Mouse (Mus musculus): ENCODE measurements at regions not wholly inside any gene's neighbourhood (a gene's known extent, or its start where the extent isn't known, plus 50 kb on each side); places are given as distances from the start of the nearest gene placed in this dataset.

DNA sequence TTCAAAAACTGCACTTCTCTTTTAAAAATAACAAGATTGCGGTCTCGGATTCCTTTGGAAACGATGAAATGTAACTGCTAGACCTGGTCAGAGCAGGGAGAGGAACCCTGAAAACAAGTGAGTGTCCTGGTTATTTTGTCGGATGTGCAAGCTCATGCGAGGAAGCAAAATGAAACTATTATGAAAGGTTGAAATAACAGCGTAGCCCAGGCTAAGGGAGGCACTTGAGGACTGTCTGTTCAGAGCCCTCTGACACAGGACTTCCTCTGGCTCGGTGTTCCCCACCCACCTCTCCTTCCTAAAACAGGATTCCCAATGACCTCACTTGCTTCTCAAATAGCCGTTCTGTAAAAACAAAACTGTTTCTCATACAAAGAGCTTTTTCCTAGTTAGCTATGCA is 51.3 kb upstream of the S1pr1 start:
- Histone ChIP-seq H3K4me3 (ENCODE audit: low read depth, low read length) (peak overlapping the region; percentile 23), H3K27me3 (ENCODE audit: control insufficient read depth, insufficient read depth, low read length) (no peaks in the 10 kb centered on the region), H3K4me1 (ENCODE audit: control insufficient read depth, insufficient read depth) (peaks cover 23% of the 10 kb centered on the region), H3K36me3 (replicated peaks; ENCODE audit: control insufficient read depth, insufficient read depth, low read length) (no peaks in the 10 kb centered on the region), H3K9ac (replicated peaks; ENCODE audit: low read depth, low read length) (peak overlapping the region; percentile 32; the same call in 1 of the 2 replicates), H3K4me2 (ENCODE audit: low read depth, low read length) (peak overlapping the region; percentile 52), H3K27ac (ENCODE audit: low read depth) (peak overlapping the region; percentile 87), H3K9me3 (replicated peaks; ENCODE audit: control insufficient read depth, low read length) (no peaks in the 10 kb centered on the region)
- 30% methylated on average over 8 of the region's 8 CpGs for WGBS
- ATAC-seq (ENCODE audit: insufficient read depth, low read depth) (peak; percentile 82), DNase-seq (ENCODE audit: low spot score) (peak; percentile 88)
- TF ChIP-seq EP300 (IDR thresholded peaks at IDR 0.05; ENCODE audit: low read depth) (peak; percentile 82; the same call in 1 of the 2 replicates), CTCF (IDR thresholded peaks at IDR 0.05; ENCODE audit: low read depth) (no peak)

DNA sequence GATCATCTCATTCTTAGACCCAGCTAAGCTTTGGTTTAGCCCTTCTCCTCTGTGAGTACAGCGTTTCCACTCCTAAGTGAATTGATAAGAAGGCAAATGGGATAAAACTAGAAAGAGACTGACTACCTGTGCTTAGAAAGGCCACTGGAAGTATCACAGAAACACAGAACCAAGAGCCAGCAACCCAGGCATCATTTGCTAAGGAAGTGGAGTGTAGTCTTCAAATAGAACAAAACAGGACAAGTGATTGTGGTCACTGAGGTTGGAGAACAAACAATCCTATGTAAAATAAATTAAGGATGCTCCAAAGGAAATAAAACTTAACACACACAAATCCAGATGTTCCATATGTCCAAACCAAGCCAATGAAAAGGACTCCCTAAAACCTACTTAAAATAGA is 53.4 kb upstream of the S1pr1 start:
- Histone ChIP-seq H3K27ac (ENCODE audit: low read depth) (peak overlapping the region; percentile 86), H3K27me3 (ENCODE audit: control insufficient read depth, insufficient read depth, low read length) (no peaks in the 10 kb centered on the region), H3K4me1 (ENCODE audit: control insufficient read depth, insufficient read depth) (peaks cover 14% of the 10 kb centered on the region), H3K4me3 (ENCODE audit: low read depth, low read length) (no peak overlapping the region), H3K36me3 (replicated peaks; ENCODE audit: control insufficient read depth, insufficient read depth, low read length) (no peaks in the 10 kb centered on the region), H3K9me3 (replicated peaks; ENCODE audit: control insufficient read depth, low read length) (no peaks in the 10 kb centered on the region), H3K4me2 (ENCODE audit: low read depth, low read length) (peak overlapping the region; percentile 21; the same call in 1 of the 2 replicates), H3K9ac (replicated peaks; ENCODE audit: low read depth, low read length) (no peak overlapping the region)
- no peak for DNase-seq (ENCODE audit: low spot score)
- TF ChIP-seq CTCF (IDR thresholded peaks at IDR 0.05; ENCODE audit: low read depth) (no peak), EP300 (IDR thresholded peaks at IDR 0.05; ENCODE audit: low read depth) (no peak)
- 55% methylated on average over 1 of the region's 1 CpGs for WGBS
- ATAC-seq (ENCODE audit: insufficient read depth, low read depth): no peak

DNA sequence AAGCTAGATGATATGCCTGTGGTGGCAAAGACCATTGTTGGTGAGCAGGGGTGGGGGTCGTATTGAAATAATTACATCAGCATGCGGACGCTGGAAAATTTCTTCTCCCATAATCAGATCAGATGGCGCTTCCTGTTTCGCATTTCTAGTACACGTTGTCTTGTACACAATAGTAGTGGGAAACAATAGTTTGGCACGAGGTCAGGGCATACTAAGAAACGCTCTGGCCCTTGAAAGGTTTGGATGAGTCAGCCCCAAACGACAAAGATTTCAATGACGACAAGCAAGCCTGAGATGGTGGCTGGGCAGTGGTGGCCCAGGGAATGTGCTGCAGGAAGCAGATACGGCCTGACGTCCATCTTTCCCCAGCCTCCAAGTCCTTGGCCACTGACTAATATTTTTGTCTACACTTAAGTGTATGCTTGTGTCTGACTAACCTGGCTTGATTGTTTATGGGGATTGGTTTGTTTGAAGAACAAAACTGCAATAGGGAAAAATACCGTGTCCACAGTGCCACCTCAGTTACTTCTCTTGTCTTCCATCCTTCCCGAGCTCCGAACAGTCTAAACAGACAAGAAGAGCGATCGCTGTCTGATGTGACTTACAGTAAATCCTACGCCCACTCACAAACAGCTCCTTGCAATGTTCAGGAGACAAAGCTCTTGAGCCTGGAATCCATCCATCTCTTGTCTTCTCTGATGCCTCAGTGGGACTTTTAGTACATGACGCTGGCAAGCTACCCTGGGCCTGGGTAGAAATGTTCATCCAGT is 54.1 kb upstream of the S1pr1 start:
- Histone ChIP-seq H3K9ac (replicated peaks; ENCODE audit: low read depth, low read length) (no peak overlapping the region), H3K27ac (ENCODE audit: low read depth) (peak overlapping the region; percentile 86), H3K9me3 (replicated peaks; ENCODE audit: control insufficient read depth, low read length) (no peaks in the 10 kb centered on the region), H3K4me1 (ENCODE audit: control insufficient read depth, insufficient read depth) (peaks cover 10% of the 10 kb centered on the region), H3K27me3 (ENCODE audit: control insufficient read depth, insufficient read depth, low read length) (no peaks in the 10 kb centered on the region), H3K4me2 (ENCODE audit: low read depth, low read length) (no peak overlapping the region), H3K4me3 (ENCODE audit: low read depth, low read length) (no peak overlapping the region), H3K36me3 (replicated peaks; ENCODE audit: control insufficient read depth, insufficient read depth, low read length) (no peaks in the 10 kb centered on the region)
- 67% methylated on average over 19 of the region's 19 CpGs for WGBS
- peak; percentile 79 for ATAC-seq (ENCODE audit: insufficient read depth, low read depth)
- peak; percentile 95 for TF ChIP-seq EP300 (IDR thresholded peaks at IDR 0.05; ENCODE audit: low read depth)
- TF ChIP-seq CTCF (IDR thresholded peaks at IDR 0.05; ENCODE audit: low read depth): no peak
- peak; percentile 77 for DNase-seq (ENCODE audit: low spot score)

DNA sequence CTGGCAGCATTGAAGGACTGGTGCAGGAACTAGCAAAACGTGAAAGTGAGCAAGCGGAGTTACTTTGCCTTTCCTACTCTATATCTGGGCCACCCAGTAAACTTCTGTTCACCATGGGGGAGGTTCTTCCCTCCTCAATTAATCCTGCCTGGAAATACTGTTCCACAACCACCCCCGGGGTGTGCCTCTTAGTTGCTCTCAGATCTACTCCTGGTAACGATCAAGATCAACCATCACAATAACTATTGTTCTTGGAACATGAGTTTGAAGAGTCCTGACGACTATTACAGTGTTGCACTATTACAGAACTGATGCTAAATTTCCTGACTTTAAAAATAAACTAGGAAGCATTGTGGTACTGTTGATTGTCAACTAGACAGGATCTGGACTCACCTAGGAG is 57.8 kb upstream of the S1pr1 start:
- DNase-seq (ENCODE audit: low spot score) (no peak), ATAC-seq (ENCODE audit: insufficient read depth, low read depth) (no peak)
- H3K36me3 ChIP-seq (replicated peaks; ENCODE audit: control insufficient read depth, insufficient read depth, low read length): no peaks in the 10 kb centered on the region
- no peak overlapping the region for H3K4me3 ChIP-seq (ENCODE audit: low read depth, low read length)
- no peak overlapping the region for H3K9ac ChIP-seq (replicated peaks; ENCODE audit: low read depth, low read length)
- 60% methylated on average over 5 of the region's 5 CpGs for WGBS
- H3K27ac ChIP-seq (ENCODE audit: low read depth): peak overlapping the region; percentile 61
- no peak overlapping the region for H3K4me2 ChIP-seq (ENCODE audit: low read depth, low read length)
- H3K9me3 ChIP-seq (replicated peaks; ENCODE audit: control insufficient read depth, low read length): no peaks in the 10 kb centered on the region
- no peaks in the 10 kb centered on the region; the same call in 1 of the 2 replicates for H3K4me1 ChIP-seq (ENCODE audit: control insufficient read depth, insufficient read depth)
- no peaks in the 10 kb centered on the region for H3K27me3 ChIP-seq (ENCODE audit: control insufficient read depth, insufficient read depth, low read length)
- TF ChIP-seq EP300 (IDR thresholded peaks at IDR 0.05; ENCODE audit: low read depth) (no peak), CTCF (IDR thresholded peaks at IDR 0.05; ENCODE audit: low read depth) (no peak)

DNA sequence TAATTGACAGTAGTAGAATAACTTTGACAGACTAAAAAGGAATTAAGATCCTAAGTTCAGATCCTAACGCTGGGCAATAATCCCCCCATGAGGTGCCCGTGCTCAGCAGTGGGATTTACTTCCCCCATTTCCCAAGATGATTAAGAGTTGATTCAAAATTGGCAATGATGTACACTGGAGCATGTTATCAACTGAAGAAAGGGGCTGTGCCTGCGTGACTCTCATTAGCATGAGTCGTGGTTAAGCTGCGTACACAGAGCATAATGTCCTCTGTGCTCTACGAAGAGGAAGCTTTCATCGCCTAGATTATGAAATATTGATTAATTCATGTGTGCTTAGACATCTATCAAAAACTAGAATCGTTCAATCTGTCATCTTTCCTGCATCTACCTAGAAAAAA is 59.4 kb upstream of the S1pr1 start:
- no peaks in the 10 kb centered on the region for H3K36me3 ChIP-seq (replicated peaks; ENCODE audit: control insufficient read depth, insufficient read depth, low read length)
- ATAC-seq (ENCODE audit: insufficient read depth, low read depth) (no peak), DNase-seq (ENCODE audit: low spot score) (no peak)
- H3K27me3 ChIP-seq (ENCODE audit: control insufficient read depth, insufficient read depth, low read length): no peaks in the 10 kb centered on the region
- no peak overlapping the region for H3K27ac ChIP-seq (ENCODE audit: low read depth)
- H3K9me3 ChIP-seq (replicated peaks; ENCODE audit: control insufficient read depth, low read length): no peaks in the 10 kb centered on the region
- no peaks in the 10 kb centered on the region; the same call in 1 of the 2 replicates for H3K4me1 ChIP-seq (ENCODE audit: control insufficient read depth, insufficient read depth)
- TF ChIP-seq CTCF (IDR thresholded peaks at IDR 0.05; ENCODE audit: low read depth): no peak
- no peak for TF ChIP-seq EP300 (IDR thresholded peaks at IDR 0.05; ENCODE audit: low read depth)
- H3K9ac ChIP-seq (replicated peaks; ENCODE audit: low read depth, low read length): no peak overlapping the region
- no peak overlapping the region for H3K4me2 ChIP-seq (ENCODE audit: low read depth, low read length)
- H3K4me3 ChIP-seq (ENCODE audit: low read depth, low read length): no peak overlapping the region
- WGBS: 77% methylated on average over 8 of the region's 8 CpGs

All from heart, postnatal 0 days (tissue).